Mouse (Mus musculus) layer of hippocampus, postnatal 36 days (tissue): ENCODE results near the gene Samd7. TPM values are rescaled to one million over a fixed set of nuclear protein-coding genes. Genes with fewer than 3 reads are reported as not detected.
A peak's percentile ranks its signal among the peaks of the same experiment; 100 is the strongest.

ENCODE experiments used
- DNase-seq, 2 experiments: peaks; one replicate each; pipeline ENCODE4 v3.0.0; 2022
- total RNA-seq, 2 experiments: library from RNA; stranded (reverse); gene quantifications; 2 replicates each; pipeline ENCODE4 v1.2.3; 2021

The Samd7 gene
- total RNA-seq, 2 experiments from 2014 or later: not detected

GRCm38 (mm10) chr3:30765311-30766027 is 19.4 kb downstream of the Samd7 start:
- no peak for DNase-seq

- DNase-seq: no peak
Observed at GRCm38 (mm10) chr3:30766177-30766576, 20.1 kb downstream of the Samd7 start.

- no peak for DNase-seq
Observed at GRCm38 (mm10) chr3:30767271-30767670, 21.2 kb downstream of the Samd7 start.

GRCm38 (mm10) chr3:30769755-30770515 is 23.8 kb downstream of the Samd7 start:
- no peak for DNase-seq

GRCm38 (mm10) chr3:30771560-30771959 is 25.5 kb downstream of the Samd7 start:
- no peak for DNase-seq

- DNase-seq: no peak
Observed at GRCm38 (mm10) chr3:30772631-30773030, 26.5 kb downstream of the Samd7 start.

GRCm38 (mm10) chr3:30774677-30775076 is 28.6 kb downstream of the Samd7 start:
- DNase-seq: no peak

- DNase-seq: no peak
Observed at GRCm38 (mm10) chr3:30777984-30778383, 31.9 kb downstream of the Samd7 start.

- DNase-seq: no peak
Observed at GRCm38 (mm10) chr3:30788531-30788930, 42.4 kb downstream of the Samd7 start.

GRCm38 (mm10) chr3:30792737-30793402 is 46.8 kb downstream of the Samd7 start, which contains the start of gene Sec62:
Gene Sec62, plus strand, starts transcription at chr3:30792875.
- DNase-seq: peak; percentile 91

- peak; percentile 27 to 37 for DNase-seq
Observed at GRCm38 (mm10) chr3:30793403-30794221, 47.5 kb downstream of the Samd7 start.

GRCm38 (mm10) chr3:30802171-30802570 is 56.1 kb downstream of the Samd7 start:
- no peak for DNase-seq

GRCm38 (mm10) chr3:30812881-30813280 is 66.8 kb downstream of the Samd7 start:
- no peak for DNase-seq

Other genes with a start within 250 kb of the Samd7 start
- 1 to 10 TPM; 3.2 to 4.3 TPM for gene Mecom, start 198.3 kb upstream of the Samd7 start, total RNA-seq
- gene Actrt3, start 146.4 kb upstream of the Samd7 start, total RNA-seq: under 1 TPM; 0.67 to 0.88 TPM
- 10 to 100 TPM; 18.7 to 19.0 TPM for gene Mynn, start 144.2 kb upstream of the Samd7 start, total RNA-seq
- not detected for gene Lrriq4, start 101.8 kb upstream of the Samd7 start, total RNA-seq
- not detected for gene Lrrc34, start 98.4 kb upstream of the Samd7 start, total RNA-seq
- not detected for gene Lrrc31, start 46.5 kb upstream of the Samd7 start, total RNA-seq
- 100 to 1,000 TPM; 102 to 105 TPM for gene Sec62, start 46.6 kb downstream of the Samd7 start, total RNA-seq
- 1 to 10 TPM in 1 of 2 experiments, not detected in 1; 1.1 TPM for gene Gpr160, start 109.7 kb downstream of the Samd7 start, total RNA-seq
- 10 to 100 TPM; 41.6 to 45.3 TPM for gene Phc3, start 223.1 kb downstream of the Samd7 start, total RNA-seq
- gene Prkci, start 249.5 kb downstream of the Samd7 start, total RNA-seq: 10 to 100 TPM; 62.9 to 67.3 TPM